Mouse (Mus musculus) hindbrain, embryonic 11.5 days (tissue): Measurements from ENCODE around the gene Acot8. TPM values are rescaled to one million over a fixed set of nuclear protein-coding genes. Genes with fewer than 3 reads are reported as not detected.

Experiments
- ATAC-seq: fragments of 200-750 bp; cut with Nextera tagmentation; 2 replicates; pipeline ENCODE4 v1.8.0; 2017; ENCODE audit warnings: mild to moderate bottlenecking, moderate TSS enrichment, moderate library complexity; ENCODE audit not compliant: low FRiP score
- DNase-seq: peaks from one replicate; pipeline ENCODE4 v3.0.0-alpha.2; 2015; ENCODE audit warnings: low spot score
- H3K27ac ChIP-seq: fragments of 300-500 bp; sonication (generic); 2 replicates; pipeline ENCODE4 v1.5.1; 2014; ENCODE audit warnings: mild to moderate bottlenecking, low read depth, low read length
- H3K27me3 ChIP-seq: fragments of 300-500 bp; sonication (generic); 2 replicates; pipeline ENCODE4 v1.6.1; 2014; ENCODE audit warnings: mild to moderate bottlenecking, low read length, moderate library complexity, mixed read lengths; ENCODE audit not compliant: control insufficient read depth, insufficient read depth
- H3K36me3 ChIP-seq: fragments of 300-500 bp; sonication (generic); 2 replicates; pipeline ENCODE4 v1.6.1; 2014; ENCODE audit warnings: mild to moderate bottlenecking, low read length, moderate library complexity, mixed read lengths; ENCODE audit not compliant: control insufficient read depth, insufficient read depth
- H3K4me1 ChIP-seq: fragments of 300-500 bp; sonication (generic); replicated peaks from 2 replicates; pipeline ENCODE4 v1.6.1; 2014; ENCODE audit warnings: low read length, mixed read lengths; ENCODE audit not compliant: control insufficient read depth, insufficient read depth
- H3K4me2 ChIP-seq: fragments of 300-500 bp; sonication (generic); replicated peaks from 2 replicates; pipeline ENCODE4 v1.6.1; 2014; ENCODE audit warnings: mild to moderate bottlenecking, low read depth, low read length
- H3K4me3 ChIP-seq: fragments of 300-500 bp; sonication (generic); 2 replicates; pipeline ENCODE4 v1.5.1; 2014; ENCODE audit warnings: low read depth, low read length
- H3K9ac ChIP-seq: fragments of 300-500 bp; sonication (generic); 2 replicates; pipeline ENCODE4 v1.6.1; 2014; ENCODE audit warnings: low read depth, low read length
- H3K9me3 ChIP-seq: fragments of 300-500 bp; sonication (generic); 2 replicates; pipeline ENCODE4 v1.6.1; 2016; ENCODE audit warnings: low read length; ENCODE audit not compliant: control insufficient read depth
- WGBS: fragments of 180-500 bp; shearing (Covaris S2); extraction: QIAGEN DNeasy Blood & Tissue Kit; methylation state at CpG from one replicate; pipeline ENCODE4 v1.1.7; 2014; 5-methylcytosine and 5-hydroxymethylcytosine counted together
- polyA plus RNA-seq: library from polyadenylated mRNA; unstranded; fragments of >200 nt; fragmentation: Nextera tagmentation; extraction: Ambion mirVana; gene quantifications from 2 replicates; pipeline ENCODE4 v1.2.1, GENCODE M21; 2014

The Acot8 gene
- polyA plus RNA-seq, 1 experiment from 2014 or later, result 11.9 TPM

DNA sequence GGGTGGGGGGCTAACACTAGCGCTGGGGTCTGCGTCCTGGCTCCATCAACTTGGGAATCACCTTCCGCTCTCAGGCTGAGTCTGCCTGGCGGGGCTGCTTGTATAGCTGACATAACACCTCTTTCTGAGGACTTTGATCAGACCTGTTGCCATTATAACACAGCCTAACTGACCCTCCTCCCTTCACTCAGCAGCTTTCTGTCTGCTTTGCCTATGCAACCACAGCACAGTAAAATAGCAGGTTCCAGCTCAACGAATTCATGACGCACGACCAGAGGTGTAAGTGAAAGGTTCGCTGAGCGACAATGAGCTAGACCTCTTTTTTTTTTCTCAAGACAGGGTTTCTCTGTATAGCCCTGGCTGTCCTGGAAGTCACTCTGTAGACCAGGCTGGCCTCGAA lies 26.3 kb upstream of the Acot8 start:
- 0 out of 2 replicates have a peak, but pooled peaks cover 4% of the 10 kb centered on the region for H3K4me1 ChIP-seq
- DNase-seq (no peak), ATAC-seq (no peak)
- H3K27me3 ChIP-seq, result no peaks in the 10 kb centered on the region
- no peaks in the 10 kb centered on the region for H3K36me3 ChIP-seq
- H3K9me3 ChIP-seq, result no peaks in the 10 kb centered on the region
- H3K4me2 ChIP-seq, result no peak overlapping the region
- H3K9ac ChIP-seq, result no peak overlapping the region
- H3K27ac ChIP-seq, result no peak overlapping the region
- H3K4me3 ChIP-seq, result no peak overlapping the region
- WGBS, result 89% methylated on average over 10 of the region's 10 CpGs

DNA sequence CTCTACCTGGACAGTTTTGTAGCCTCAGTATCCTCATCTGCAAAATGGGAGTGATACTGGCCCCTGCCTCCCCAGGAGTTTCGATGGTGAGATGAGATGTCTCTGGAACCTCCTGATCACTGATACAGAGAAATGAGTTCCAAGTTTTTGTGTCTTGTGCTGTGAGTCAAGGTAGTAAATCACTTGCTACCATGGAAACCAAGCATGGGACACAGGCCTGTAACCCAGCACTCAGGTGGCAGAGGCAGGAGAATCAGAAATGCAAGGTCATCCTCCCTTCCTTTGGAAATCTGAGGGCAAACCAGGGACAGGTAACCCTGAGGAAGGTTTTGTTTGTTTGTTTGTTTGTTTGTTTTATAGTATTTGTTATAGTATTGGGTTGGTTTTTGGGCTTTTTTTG lies 24.4 kb upstream of the Acot8 start:
- 94% methylated on average over 1 of the region's 1 CpGs for WGBS

DNA sequence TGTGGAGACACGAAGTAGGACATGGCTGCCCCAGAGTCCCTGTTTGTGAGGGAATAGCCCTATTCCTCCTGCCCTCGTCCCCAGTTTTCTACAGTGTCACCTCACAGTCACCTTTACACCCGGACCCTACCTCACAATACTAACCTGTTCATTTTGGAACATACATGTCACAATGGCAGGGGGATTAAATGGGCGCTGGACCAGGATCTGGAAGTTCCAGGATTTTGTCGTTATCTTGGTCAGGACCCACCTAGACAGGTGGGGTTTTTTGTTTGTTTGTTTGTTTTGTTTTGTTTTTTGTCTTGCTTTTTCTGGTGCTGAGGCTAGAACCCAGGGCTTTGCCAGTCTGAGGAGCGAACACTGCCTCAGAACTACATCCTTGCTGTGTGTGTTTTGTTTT lies 23.8 kb upstream of the Acot8 start, which contains the start of gene Spata25:
Gene Spata25 (minus strand): TSS at position 101 of the 400 bp plus-strand sequence.
- Histone ChIP-seq H3K4me1 (peaks cover 4% of the 10 kb centered on the region; the same call in 1 of the 2 replicates), H3K36me3 (no peaks in the 10 kb centered on the region), H3K4me3 (no peak within 1 kb of the TSS), H3K9me3 (no peaks in the 10 kb centered on the region), H3K9ac (no peak within 1 kb of the TSS), H3K27ac (no peak within 1 kb of the TSS), H3K27me3 (no peaks in the 10 kb centered on the region), H3K4me2 (no peak within 1 kb of the TSS)
- 92% methylated on average over 6 of the region's 6 CpGs for WGBS
- DNase-seq, result no peak
- no peak for ATAC-seq

More for the DNA sequence above, 24.4 kb upstream of the Acot8 start:
- Histone ChIP-seq H3K36me3 (no peaks in the 10 kb centered on the region), H3K9ac (no peak overlapping the region), H3K4me3 (no peak overlapping the region), H3K27ac (no peak overlapping the region), H3K9me3 (no peaks in the 10 kb centered on the region), H3K4me2 (no peak overlapping the region), H3K27me3 (no peaks in the 10 kb centered on the region), H3K4me1 (no peaks in the 10 kb centered on the region)
- DNase-seq, result no peak
- ATAC-seq, result no peak

DNA sequence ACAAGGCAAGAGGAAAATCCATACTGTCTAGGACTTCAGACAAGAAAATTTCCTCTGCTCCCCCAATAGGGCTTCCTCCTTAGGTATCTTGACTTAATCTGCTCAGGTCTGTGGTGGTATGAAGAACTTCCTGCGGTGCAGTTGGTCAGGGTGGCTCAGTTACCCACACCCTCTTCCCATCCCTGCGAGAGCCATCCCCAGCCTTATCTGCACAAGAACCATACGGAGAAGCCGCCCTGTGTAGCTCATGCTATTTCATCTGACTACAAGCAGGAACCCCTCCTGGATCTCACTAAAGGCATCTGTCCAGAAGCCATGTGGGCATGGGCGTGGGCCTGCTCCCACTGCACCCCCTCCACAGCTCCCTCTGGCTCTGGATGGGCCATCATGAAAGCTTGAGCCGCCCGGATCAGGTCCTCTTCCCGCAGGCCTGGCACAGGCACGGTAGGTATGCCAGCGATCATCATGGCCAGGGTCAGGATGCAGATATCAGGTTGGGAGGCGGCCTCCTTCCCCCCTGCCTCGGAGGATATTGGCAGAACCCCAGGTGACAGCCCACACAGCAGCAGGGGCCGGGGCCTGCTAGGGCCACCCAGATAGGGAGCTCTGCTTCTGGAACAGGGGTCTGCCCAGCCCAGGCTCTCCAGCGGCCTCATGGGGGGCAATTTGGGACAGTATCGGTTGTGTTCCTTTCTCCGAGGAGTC lies 22.6 kb upstream of the Acot8 start:
- Histone ChIP-seq H3K4me2 (no peak overlapping the region), H3K9ac (no peak overlapping the region)
- WGBS, result 88% methylated on average over 16 of the region's 16 CpGs

DNA sequence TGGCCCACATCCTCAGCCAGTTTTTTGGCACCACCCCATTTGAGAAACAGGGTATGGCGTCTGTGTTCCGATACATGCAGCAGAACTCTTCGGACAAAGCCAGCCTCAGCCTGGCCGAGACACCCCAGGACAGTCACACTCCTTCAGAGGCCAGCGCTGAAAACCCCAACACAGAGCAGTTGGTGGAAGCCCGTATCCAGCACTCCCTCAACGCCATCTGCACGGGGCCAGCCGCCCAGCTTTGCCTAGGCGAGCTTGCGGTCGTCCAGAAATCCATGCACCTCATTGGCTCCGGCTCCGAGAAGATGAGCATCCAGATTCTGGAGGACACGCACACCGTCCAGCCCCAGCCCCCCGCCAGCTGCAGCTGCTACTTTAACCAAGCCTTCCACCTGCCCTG lies 20.8 kb upstream of the Acot8 start:
- no peak overlapping the region for H3K4me3 ChIP-seq
- H3K27ac ChIP-seq, result no peak overlapping the region
- no peaks in the 10 kb centered on the region for H3K27me3 ChIP-seq
- H3K9me3 ChIP-seq, result no peaks in the 10 kb centered on the region
- no peaks in the 10 kb centered on the region for H3K36me3 ChIP-seq
- H3K4me2 ChIP-seq, result no peak overlapping the region
- ATAC-seq (no peak), DNase-seq (no peak)
- H3K4me1 ChIP-seq, result peaks cover 6% of the 10 kb centered on the region; the same call in 1 of the 2 replicates
- H3K9ac ChIP-seq, result no peak overlapping the region
- WGBS, result 95% methylated on average over 17 of the region's 17 CpGs

More for the DNA sequence above, 22.6 kb upstream of the Acot8 start:
- Histone ChIP-seq H3K4me1 (peaks cover 5% of the 10 kb centered on the region; the same call in 1 of the 2 replicates), H3K4me3 (no peak overlapping the region), H3K27me3 (no peaks in the 10 kb centered on the region), H3K9me3 (no peaks in the 10 kb centered on the region), H3K27ac (no peak overlapping the region), H3K36me3 (no peaks in the 10 kb centered on the region)
- DNase-seq, result no peak
- ATAC-seq, result no peak

DNA sequence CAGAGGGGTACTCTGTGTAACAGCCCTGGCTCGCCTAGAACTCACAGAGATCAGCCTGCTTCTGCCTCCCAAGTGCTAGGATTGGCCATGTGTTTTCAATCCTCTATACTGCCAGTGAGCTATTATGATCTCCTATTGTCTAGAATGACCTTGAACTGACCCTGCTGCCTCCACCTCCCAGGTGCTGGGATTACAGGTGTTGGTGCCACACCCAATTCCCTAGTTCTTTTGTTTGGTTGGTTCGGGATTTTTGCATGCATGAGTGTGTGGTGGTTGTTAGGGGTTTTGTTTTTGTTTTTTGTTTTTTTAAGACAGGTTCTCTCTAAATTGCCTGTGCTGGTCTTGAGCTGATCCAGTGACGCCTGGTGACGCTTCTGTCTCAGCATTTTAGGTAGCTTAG lies 19.3 kb upstream of the Acot8 start:
- no peak overlapping the region for H3K9ac ChIP-seq
- H3K4me2 ChIP-seq, result no peak overlapping the region

DNA sequence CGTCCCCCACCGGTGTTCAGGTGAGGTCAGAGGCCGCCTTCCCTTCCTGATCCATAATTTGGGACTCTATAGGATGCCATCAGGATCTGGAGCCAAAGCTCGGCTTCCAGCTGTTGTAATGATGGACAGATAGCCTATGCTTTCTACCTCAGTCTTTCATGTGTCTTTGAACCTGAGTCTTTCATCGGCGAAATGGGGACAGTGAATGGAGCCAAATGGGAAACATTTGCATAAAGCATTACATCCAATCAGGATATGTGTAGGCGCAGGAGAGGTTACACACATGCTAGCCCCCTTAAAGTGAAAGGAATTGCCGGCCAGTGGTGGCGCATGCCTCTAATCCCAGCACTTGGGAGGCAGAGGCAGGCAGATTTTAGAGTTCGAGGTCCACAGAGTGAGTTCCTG lies 18.5 kb upstream of the Acot8 start:
- H3K4me3 ChIP-seq, result peak overlapping the region; percentile 71
- ATAC-seq, result peak; percentile 85
- no peaks in the 10 kb centered on the region for H3K9me3 ChIP-seq
- peak overlapping the region; percentile 72 for H3K9ac ChIP-seq
- no peaks in the 10 kb centered on the region for H3K27me3 ChIP-seq
- 3% methylated on average over 10 of the region's 10 CpGs for WGBS
- H3K27ac ChIP-seq, result peak overlapping the region; percentile 75
- peak overlapping the region; percentile 48 for H3K4me2 ChIP-seq
- H3K36me3 ChIP-seq, result no peaks in the 10 kb centered on the region
- DNase-seq, result no peak
- peaks cover 6% of the 10 kb centered on the region; the same call in 1 of the 2 replicates for H3K4me1 ChIP-seq

More for the DNA sequence above, 19.3 kb upstream of the Acot8 start:
- WGBS, result 95% methylated on average over 4 of the region's 4 CpGs
- DNase-seq (no peak), ATAC-seq (no peak)
- peaks cover 6% of the 10 kb centered on the region; the same call in 1 of the 2 replicates for H3K4me1 ChIP-seq
- no peak overlapping the region for H3K27ac ChIP-seq
- no peaks in the 10 kb centered on the region for H3K36me3 ChIP-seq
- H3K4me3 ChIP-seq, result no peak overlapping the region
- H3K9me3 ChIP-seq, result no peaks in the 10 kb centered on the region
- no peaks in the 10 kb centered on the region for H3K27me3 ChIP-seq

DNA sequence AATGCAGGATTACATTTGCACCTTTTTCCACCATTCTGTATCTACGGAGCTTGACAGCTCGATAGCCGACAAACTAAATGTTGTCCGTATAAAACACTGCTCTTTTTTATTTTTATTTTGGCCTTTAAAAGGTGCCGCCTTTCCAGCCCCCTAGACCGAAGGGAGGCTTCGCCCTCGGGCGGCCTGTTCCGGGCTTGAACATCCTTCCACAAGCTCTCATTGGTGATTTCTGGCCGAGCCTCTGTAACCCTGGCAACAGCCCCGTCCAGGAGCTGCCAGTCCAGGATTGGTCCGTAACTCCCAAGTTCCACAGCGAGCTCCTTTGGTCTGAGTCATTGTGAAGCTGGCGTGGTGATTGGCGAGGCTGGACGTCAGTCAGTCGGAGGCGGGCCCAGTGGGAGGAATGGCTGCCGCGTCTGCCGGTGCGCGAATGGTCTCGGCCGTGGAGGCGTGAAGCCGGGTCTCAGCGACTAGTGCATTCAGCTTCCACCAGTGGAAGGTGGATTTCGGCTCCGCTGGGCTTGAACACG lies 18.0 kb upstream of the Acot8 start, which contains the start of gene Zswim1:
Gene Zswim1 (plus strand): TSS at position 51 of the 530 bp plus-strand sequence.
- Histone ChIP-seq H3K4me3 (peak within 1 kb of the TSS; percentile 71), H3K36me3 (no peaks in the 10 kb centered on the region), H3K4me1 (peaks cover 6% of the 10 kb centered on the region; the same call in 1 of the 2 replicates), H3K9ac (peak within 1 kb of the TSS; percentile 72), H3K27me3 (no peaks in the 10 kb centered on the region), H3K27ac (peak within 1 kb of the TSS; percentile 75), H3K9me3 (no peaks in the 10 kb centered on the region), H3K4me2 (peak within 1 kb of the TSS; percentile 48)
- WGBS, result 2% methylated on average over 32 of the region's 32 CpGs
- DNase-seq (peak; percentile 100), ATAC-seq (peak; percentile 99)

DNA sequence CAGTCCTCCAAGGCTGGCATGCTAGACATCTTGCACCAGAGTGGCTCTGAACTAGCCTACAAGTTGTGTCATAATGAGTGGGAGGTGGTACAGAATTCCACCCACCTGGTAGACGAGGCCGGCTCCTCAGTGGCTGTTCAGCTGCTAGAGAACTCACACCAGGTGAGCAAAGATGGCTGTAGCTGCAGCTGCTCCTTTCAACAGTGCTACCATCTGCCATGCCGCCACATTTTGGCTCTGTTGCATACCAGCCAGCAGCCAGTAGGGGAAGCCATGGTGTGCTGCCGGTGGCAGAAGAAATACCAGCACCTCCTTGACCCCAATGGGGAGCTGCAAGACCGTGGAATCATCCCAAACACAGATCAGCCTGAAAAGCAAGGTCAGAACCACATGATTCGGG lies 16.4 kb upstream of the Acot8 start:
- Histone ChIP-seq H3K9me3 (no peaks in the 10 kb centered on the region), H3K27ac (no peak overlapping the region), H3K27me3 (no peaks in the 10 kb centered on the region), H3K9ac (no peak overlapping the region), H3K4me3 (no peak overlapping the region), H3K4me2 (no peak overlapping the region), H3K4me1 (peaks cover 6% of the 10 kb centered on the region; the same call in 1 of the 2 replicates), H3K36me3 (no peaks in the 10 kb centered on the region)
- WGBS, result 91% methylated on average over 6 of the region's 6 CpGs
- ATAC-seq, result no peak
- DNase-seq, result no peak
